Mouse (Mus musculus) kidney, embryonic 15.5 days (tissue): ENCODE measurements around the gene Stard3nl. TPM values are rescaled to one million over a fixed set of nuclear protein-coding genes. Genes with fewer than 3 reads are reported as not detected.

Source experiments
- ATAC-seq: fragments of 200-750 bp; cut with Nextera tagmentation; replicated peaks from 2 replicates; pipeline ENCODE4 v1.8.0; 2017; ENCODE audit warnings: moderate TSS enrichment; ENCODE audit not compliant: low FRiP score
- H3K27ac ChIP-seq: fragments of 300-500 bp; sonication (generic); 2 replicates; pipeline ENCODE4 v1.5.1; 2015; ENCODE audit warnings: mild to moderate bottlenecking, inconsistent platforms
- H3K27me3 ChIP-seq: fragments of 300-500 bp; sonication (generic); 2 replicates; pipeline ENCODE4 v1.6.1; 2015; ENCODE audit warnings: inconsistent platforms
- H3K36me3 ChIP-seq: fragments of 300-500 bp; sonication (generic); 2 replicates; pipeline ENCODE4 v1.6.1; 2015; ENCODE audit warnings: inconsistent platforms
- H3K4me1 ChIP-seq: fragments of 300-500 bp; sonication (generic); 2 replicates; pipeline ENCODE4 v1.6.1; 2015; ENCODE audit warnings: inconsistent platforms
- H3K4me2 ChIP-seq: fragments of 300-500 bp; sonication (generic); 2 replicates; pipeline ENCODE4 v1.6.1; 2015; ENCODE audit warnings: moderate library complexity, mild to moderate bottlenecking, inconsistent platforms
- H3K4me3 ChIP-seq: fragments of 300-500 bp; sonication (generic); replicated peaks from 2 replicates; pipeline ENCODE4 v1.5.1; 2015; ENCODE audit warnings: mild to moderate bottlenecking, inconsistent platforms
- H3K9ac ChIP-seq: fragments of 300-500 bp; sonication (generic); 2 replicates; pipeline ENCODE4 v1.6.1; 2015; ENCODE audit warnings: mild to moderate bottlenecking, inconsistent platforms
- H3K9me3 ChIP-seq: fragments of 300-500 bp; sonication (generic); replicated peaks from 2 replicates; pipeline ENCODE4 v1.6.1; 2016; ENCODE audit warnings: inconsistent platforms
- WGBS: fragments of 180-500 bp; shearing (Covaris S2); methylation state at CpG from one replicate; pipeline ENCODE4 v1.1.7; 2015; ENCODE audit warnings: mixed read lengths; 5-methylcytosine and 5-hydroxymethylcytosine counted together
- polyA plus RNA-seq: library from polyadenylated mRNA; unstranded; fragments of >200 nt; fragmentation: Nextera tagmentation; extraction: Ambion mirVana; gene quantifications from 2 replicates; pipeline ENCODE4 v1.2.1, GENCODE M21; 2015

The Stard3nl gene
- polyA plus RNA-seq, 1 experiment from 2014 or later, result 112 TPM

GRCm38 (mm10) chr13:19407953-19408352, 12.4 kb upstream of the Stard3nl start:
- Histone ChIP-seq H3K4me1 (no peaks in the 10 kb centered on the region), H3K9ac (no peak overlapping the region), H3K4me2 (no peak overlapping the region), H3K4me3 (no peak overlapping the region), H3K36me3 (no peaks in the 10 kb centered on the region), H3K27ac (no peak overlapping the region), H3K9me3 (no peaks in the 10 kb centered on the region), H3K27me3 (no peaks in the 10 kb centered on the region)
- ATAC-seq, result no peak
- 90% methylated on average over 2 of the region's 2 CpGs for WGBS

DNA sequence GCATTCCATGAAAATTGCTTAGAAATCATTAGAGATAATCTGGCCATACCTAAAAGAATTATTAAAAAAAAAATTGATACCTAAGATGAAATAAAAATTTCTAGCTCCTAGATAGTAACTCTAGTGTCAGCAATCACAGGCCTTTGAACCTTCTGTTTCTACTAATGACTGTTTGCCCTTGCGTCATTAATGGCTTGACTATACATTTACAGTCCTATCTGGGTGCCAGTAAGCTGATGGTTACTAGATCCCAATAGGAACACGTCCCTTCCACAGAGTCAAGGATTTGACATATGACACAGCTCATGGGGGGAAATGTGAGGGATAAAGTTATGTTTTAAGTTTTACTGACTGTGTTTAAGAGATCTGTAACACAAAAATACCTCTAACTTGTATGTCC, 9.0 kb upstream of the Stard3nl start:
- H3K27me3 ChIP-seq, result no peaks in the 10 kb centered on the region
- WGBS, result 74% methylated on average over 2 of the region's 2 CpGs
- no peak overlapping the region for H3K4me3 ChIP-seq
- H3K36me3 ChIP-seq, result no peaks in the 10 kb centered on the region
- H3K9ac ChIP-seq, result no peak overlapping the region
- H3K9me3 ChIP-seq, result no peaks in the 10 kb centered on the region
- no peaks in the 10 kb centered on the region for H3K4me1 ChIP-seq
- no peak overlapping the region for H3K27ac ChIP-seq
- ATAC-seq, result no peak
- H3K4me2 ChIP-seq, result no peak overlapping the region

GRCm38 (mm10) chr13:19394798-19395687, 552 bp downstream of the Stard3nl start:
- ATAC-seq, result no peak; the same call in 1 of the 2 replicates
- peak overlapping the region; percentile 86 for H3K9ac ChIP-seq
- H3K4me1 ChIP-seq, result peaks cover 27% of the 10 kb centered on the region
- H3K36me3 ChIP-seq, result no peaks in the 10 kb centered on the region
- H3K27ac ChIP-seq, result peak overlapping the region; percentile 82
- peak overlapping the region; percentile 81 for H3K4me3 ChIP-seq
- peak overlapping the region; percentile 60 for H3K4me2 ChIP-seq
- WGBS, result under 1% methylated on average over 25 of the region's 25 CpGs
- no peaks in the 10 kb centered on the region for H3K9me3 ChIP-seq
- no peaks in the 10 kb centered on the region for H3K27me3 ChIP-seq

GRCm38 (mm10) chr13:19394171-19394570, 1.4 kb downstream of the Stard3nl start:
- peaks cover 28% of the 10 kb centered on the region for H3K4me1 ChIP-seq
- H3K27ac ChIP-seq, result no peak overlapping the region
- H3K36me3 ChIP-seq, result no peaks in the 10 kb centered on the region
- peak overlapping the region; percentile 60 for H3K4me2 ChIP-seq
- no peaks in the 10 kb centered on the region for H3K9me3 ChIP-seq
- no peak overlapping the region for H3K9ac ChIP-seq
- ATAC-seq, result peak; percentile 64
- 10% methylated on average over 4 of the region's 4 CpGs for WGBS
- no peaks in the 10 kb centered on the region for H3K27me3 ChIP-seq
- H3K4me3 ChIP-seq, result peak overlapping the region; percentile 20

- Histone ChIP-seq H3K27ac (no peak overlapping the region), H3K4me3 (peak overlapping the region; percentile 20), H3K36me3 (no peaks in the 10 kb centered on the region), H3K9ac (no peak overlapping the region), H3K4me2 (peak overlapping the region; percentile 60), H3K4me1 (peaks cover 28% of the 10 kb centered on the region), H3K27me3 (no peaks in the 10 kb centered on the region), H3K9me3 (no peaks in the 10 kb centered on the region)
- ATAC-seq, result no peak
- WGBS, result 79% methylated on average over 2 of the region's 2 CpGs
Observed at GRCm38 (mm10) chr13:19393731-19394130, 1.9 kb downstream of the Stard3nl start.

DNA sequence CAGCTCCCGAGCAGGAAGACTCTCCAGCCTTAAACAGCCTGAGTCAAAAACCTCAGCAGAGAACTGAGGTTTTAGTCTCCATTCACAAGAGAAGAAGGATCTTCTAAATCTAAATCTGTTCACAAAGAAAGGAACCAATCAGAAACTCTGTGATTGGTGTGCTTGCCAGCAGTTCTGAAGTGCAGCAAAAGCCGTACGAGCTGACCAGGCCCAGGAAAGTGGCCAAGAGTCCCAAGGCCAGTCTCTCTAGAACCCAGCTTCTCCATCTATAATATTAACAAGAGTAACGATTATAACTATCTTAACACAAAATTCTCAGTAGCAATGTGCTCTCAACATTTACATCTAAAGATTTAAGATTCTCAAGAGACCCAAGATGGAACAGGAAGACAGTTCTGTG, 4.0 kb downstream of the Stard3nl start:
- 58% methylated on average over 4 of the region's 4 CpGs for WGBS
- Histone ChIP-seq H3K27me3 (no peaks in the 10 kb centered on the region), H3K9ac (no peak overlapping the region), H3K4me2 (no peak overlapping the region), H3K27ac (peak overlapping the region; percentile 51; the same call in 1 of the 2 replicates), H3K4me3 (no peak overlapping the region), H3K9me3 (no peaks in the 10 kb centered on the region), H3K36me3 (no peaks in the 10 kb centered on the region), H3K4me1 (peaks cover 27% of the 10 kb centered on the region)
- ATAC-seq, result no peak

- Histone ChIP-seq H3K9ac (no peak overlapping the region), H3K9me3 (no peaks in the 10 kb centered on the region), H3K36me3 (no peaks in the 10 kb centered on the region), H3K4me3 (no peak overlapping the region), H3K4me1 (peaks cover 24% of the 10 kb centered on the region), H3K27ac (no peak overlapping the region), H3K27me3 (no peaks in the 10 kb centered on the region), H3K4me2 (no peak overlapping the region)
- 57% methylated on average over 4 of the region's 4 CpGs for WGBS
- ATAC-seq, result no peak
Observed at GRCm38 (mm10) chr13:19390296-19390695, 5.3 kb downstream of the Stard3nl start.

DNA sequence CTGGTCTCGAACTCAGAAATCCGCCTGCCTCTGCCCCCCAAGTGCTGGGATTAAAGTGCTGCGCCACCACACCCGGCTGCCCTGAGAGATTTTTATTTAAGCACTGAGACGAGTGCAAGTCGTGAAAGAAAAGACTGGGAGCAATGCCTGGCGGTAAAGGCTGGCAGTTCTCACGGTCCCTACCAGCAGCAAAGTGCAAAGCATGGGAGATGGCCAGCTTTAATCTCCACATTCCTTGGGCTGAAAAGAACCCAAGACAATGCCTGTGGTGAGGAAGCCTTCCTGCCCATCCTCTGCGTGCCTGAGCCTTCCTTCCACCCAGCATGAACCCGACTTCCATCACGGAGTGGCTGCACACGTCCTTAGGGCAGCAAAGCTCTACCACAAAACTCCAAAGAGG, 5.7 kb downstream of the Stard3nl start:
- Histone ChIP-seq H3K36me3 (no peaks in the 10 kb centered on the region), H3K27ac (no peak overlapping the region), H3K4me3 (no peak overlapping the region), H3K4me1 (peaks cover 23% of the 10 kb centered on the region), H3K4me2 (no peak overlapping the region), H3K9ac (no peak overlapping the region), H3K9me3 (no peaks in the 10 kb centered on the region), H3K27me3 (no peaks in the 10 kb centered on the region)
- no peak for ATAC-seq
- WGBS, result 59% methylated on average over 12 of the region's 12 CpGs

- WGBS, result 84% methylated on average over 1 of the region's 1 CpGs
- H3K4me3 ChIP-seq, result no peak overlapping the region
- peaks cover 20% of the 10 kb centered on the region for H3K4me1 ChIP-seq
- no peak overlapping the region for H3K4me2 ChIP-seq
- no peak for ATAC-seq
- no peaks in the 10 kb centered on the region for H3K36me3 ChIP-seq
- H3K27me3 ChIP-seq, result no peaks in the 10 kb centered on the region
- no peak overlapping the region for H3K27ac ChIP-seq
- H3K9me3 ChIP-seq, result no peaks in the 10 kb centered on the region
- no peak overlapping the region for H3K9ac ChIP-seq
Observed at GRCm38 (mm10) chr13:19389434-19389833, 6.2 kb downstream of the Stard3nl start.

GRCm38 (mm10) chr13:19385226-19385625, 10.4 kb downstream of the Stard3nl start:
- no peak overlapping the region for H3K4me2 ChIP-seq
- H3K36me3 ChIP-seq, result no peaks in the 10 kb centered on the region
- no peak overlapping the region for H3K27ac ChIP-seq
- H3K4me1 ChIP-seq, result peaks cover 4% of the 10 kb centered on the region; the same call in 1 of the 2 replicates
- H3K4me3 ChIP-seq, result no peak overlapping the region
- ATAC-seq, result no peak
- no peak overlapping the region for H3K9ac ChIP-seq
- WGBS, result 93% methylated on average over 4 of the region's 4 CpGs
- H3K9me3 ChIP-seq, result no peaks in the 10 kb centered on the region
- H3K27me3 ChIP-seq, result no peaks in the 10 kb centered on the region

DNA sequence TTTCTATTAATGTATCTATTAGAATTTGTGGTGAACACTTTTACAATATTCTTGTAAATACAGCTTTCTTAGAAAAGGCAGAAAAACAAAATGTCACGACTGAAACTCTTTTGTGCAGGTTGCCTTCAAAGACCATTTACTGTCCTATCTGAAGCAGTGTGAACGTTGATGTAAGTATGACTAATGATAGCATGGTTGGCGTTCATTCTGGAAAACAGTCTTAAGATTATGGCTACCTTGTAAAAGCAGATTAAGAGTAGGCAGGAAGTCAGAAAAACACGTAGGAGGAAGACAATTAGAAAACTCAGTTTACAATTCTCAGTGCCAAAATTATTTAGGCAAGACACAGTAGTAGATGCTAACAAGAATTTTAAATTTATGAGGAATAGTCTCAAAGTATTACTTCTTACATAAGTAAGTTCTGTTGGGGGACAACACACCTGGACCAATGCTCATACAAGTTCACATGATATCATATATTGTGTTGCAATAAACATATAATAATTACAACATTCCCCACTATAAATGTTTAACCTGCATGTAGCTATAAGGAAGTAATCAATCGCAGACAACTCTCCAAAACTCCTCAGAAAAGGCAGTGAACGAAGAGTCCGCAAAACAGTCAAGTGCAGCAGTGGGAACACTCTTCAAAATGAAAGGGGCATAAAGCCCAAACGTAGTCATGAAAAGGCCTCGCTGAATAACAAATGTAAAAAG, 14.3 kb downstream of the Stard3nl start:
- Histone ChIP-seq H3K4me2 (no peak overlapping the region), H3K4me1 (no peaks in the 10 kb centered on the region), H3K36me3 (0 out of 2 replicates have a peak, but pooled peaks cover 3% of the 10 kb centered on the region), H3K27ac (no peak overlapping the region), H3K27me3 (no peaks in the 10 kb centered on the region), H3K4me3 (no peak overlapping the region), H3K9me3 (no peaks in the 10 kb centered on the region), H3K9ac (no peak overlapping the region)
- WGBS, result 81% methylated on average over 9 of the region's 9 CpGs
- no peak for ATAC-seq

- Histone ChIP-seq H3K36me3 (peaks cover 12% of the 10 kb centered on the region; the same call in 1 of the 2 replicates), H3K4me3 (no peak overlapping the region), H3K9me3 (no peaks in the 10 kb centered on the region), H3K4me1 (no peaks in the 10 kb centered on the region), H3K9ac (no peak overlapping the region), H3K4me2 (no peak overlapping the region), H3K27me3 (no peaks in the 10 kb centered on the region), H3K27ac (no peak overlapping the region)
- 81% methylated on average over 6 of the region's 6 CpGs for WGBS
- ATAC-seq, result no peak
Observed at GRCm38 (mm10) chr13:19379313-19379712, 16.3 kb downstream of the Stard3nl start.
